Mouse (Mus musculus) hindbrain, embryonic 10.5 days (tissue): ENCODE measurements at regions not wholly inside any gene's neighbourhood (a gene's known extent, or its start where the extent isn't known, plus 50 kb on each side); places are given as distances from the start of the nearest gene placed in this dataset.

Experiments
- DNase-seq: peaks from one replicate; pipeline ENCODE4 v3.0.0-alpha.2; 2017; ENCODE audit warnings: low spot score
- H3K27ac ChIP-seq: fragments of 300-500 bp; sonication (generic); 2 replicates; pipeline ENCODE4 v1.5.1; 2016; ENCODE audit warnings: mild to moderate bottlenecking, moderate library complexity
- H3K27me3 ChIP-seq: fragments of 300-500 bp; sonication (generic); 2 replicates; pipeline ENCODE4 v1.6.1; 2016; ENCODE audit warnings: mild to moderate bottlenecking; ENCODE audit not compliant: poor library complexity, insufficient read depth, severe bottlenecking
- H3K36me3 ChIP-seq: fragments of 300-500 bp; sonication (generic); 2 replicates; pipeline ENCODE4 v1.6.1; 2016; ENCODE audit warnings: mild to moderate bottlenecking, moderate library complexity
- H3K4me1 ChIP-seq: fragments of 300-500 bp; sonication (generic); replicated peaks from 2 replicates; pipeline ENCODE4 v1.6.1; 2016; ENCODE audit warnings: mild to moderate bottlenecking
- H3K4me3 ChIP-seq: fragments of 300-500 bp; sonication (generic); 2 replicates; pipeline ENCODE4 v1.5.1; 2016; ENCODE audit warnings: mild to moderate bottlenecking, moderate library complexity
- H3K9me3 ChIP-seq: fragments of 300-500 bp; sonication (generic); 2 replicates; pipeline ENCODE4 v1.6.1; 2016; ENCODE audit warnings: mild to moderate bottlenecking, moderate library complexity
- WGBS: fragments of 180-500 bp; shearing (Covaris S2); methylation state at CpG from one replicate; pipeline ENCODE4 v1.1.7; 2016; 5-methylcytosine and 5-hydroxymethylcytosine counted together

GRCm38 (mm10) chr2:166355944-166356343, 200.5 kb upstream of the Sulf2 start:
- Histone ChIP-seq H3K27ac (no peak overlapping the region), H3K9me3 (no peaks in the 10 kb centered on the region), H3K4me3 (no peak overlapping the region), H3K4me1 (peaks cover 45% of the 10 kb centered on the region), H3K36me3 (no peaks in the 10 kb centered on the region), H3K27me3 (peaks cover 53% of the 10 kb centered on the region)
- no peak for DNase-seq
- 79% methylated on average over 7 of the region's 7 CpGs for WGBS

DNA sequence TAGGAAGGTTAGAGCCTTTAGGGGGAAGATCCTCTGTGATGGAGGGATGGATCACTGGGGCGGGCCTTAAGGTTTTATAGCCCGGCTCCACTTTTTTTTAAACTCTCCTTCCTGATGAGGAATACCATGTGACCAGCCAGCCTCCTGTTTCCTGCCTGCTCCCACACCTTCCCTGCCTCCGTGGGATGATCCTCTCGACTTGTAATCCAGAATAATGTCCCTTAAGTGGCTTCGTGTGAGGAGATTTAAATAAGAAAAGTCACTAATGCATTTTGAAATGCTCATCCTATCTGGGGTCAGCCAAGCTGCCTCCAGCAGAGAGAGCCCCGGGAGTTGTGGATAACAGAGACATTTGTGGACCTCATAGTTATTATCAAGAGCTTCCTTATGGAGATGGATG, 200.0 kb upstream of the Sulf2 start:
- Histone ChIP-seq H3K4me1 (peaks cover 45% of the 10 kb centered on the region), H3K36me3 (no peaks in the 10 kb centered on the region), H3K9me3 (no peaks in the 10 kb centered on the region), H3K27ac (no peak overlapping the region), H3K27me3 (peaks cover 57% of the 10 kb centered on the region), H3K4me3 (no peak overlapping the region)
- DNase-seq, result no peak
- 63% methylated on average over 6 of the region's 6 CpGs for WGBS

DNA sequence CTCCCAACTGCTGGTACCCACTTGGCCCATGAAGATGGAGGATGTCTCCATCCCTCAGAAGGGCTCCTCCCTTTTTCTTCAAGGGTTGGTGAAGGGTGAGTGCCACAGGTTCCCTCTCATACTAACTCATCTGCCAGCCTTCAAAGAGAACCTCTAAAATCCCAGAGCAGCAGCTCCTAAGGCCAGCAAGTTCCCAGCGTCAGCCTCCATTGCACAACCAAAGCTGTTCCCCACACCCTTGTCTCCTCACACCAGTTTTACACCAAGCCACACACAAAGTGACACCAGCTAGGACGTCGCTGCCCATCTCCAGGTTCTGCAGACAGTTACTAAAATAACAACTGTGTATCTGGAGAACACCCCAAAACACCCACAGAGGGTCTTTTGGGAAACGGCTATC, 198.9 kb upstream of the Sulf2 start:
- Histone ChIP-seq H3K27ac (0 out of 2 replicates have a peak overlapping the region, but pooled peaks have one; percentile 66), H3K9me3 (no peaks in the 10 kb centered on the region), H3K4me1 (peaks cover 39% of the 10 kb centered on the region), H3K27me3 (peaks cover 58% of the 10 kb centered on the region), H3K36me3 (no peaks in the 10 kb centered on the region), H3K4me3 (no peak overlapping the region)
- 92% methylated on average over 4 of the region's 4 CpGs for WGBS
- DNase-seq, result no peak

DNA sequence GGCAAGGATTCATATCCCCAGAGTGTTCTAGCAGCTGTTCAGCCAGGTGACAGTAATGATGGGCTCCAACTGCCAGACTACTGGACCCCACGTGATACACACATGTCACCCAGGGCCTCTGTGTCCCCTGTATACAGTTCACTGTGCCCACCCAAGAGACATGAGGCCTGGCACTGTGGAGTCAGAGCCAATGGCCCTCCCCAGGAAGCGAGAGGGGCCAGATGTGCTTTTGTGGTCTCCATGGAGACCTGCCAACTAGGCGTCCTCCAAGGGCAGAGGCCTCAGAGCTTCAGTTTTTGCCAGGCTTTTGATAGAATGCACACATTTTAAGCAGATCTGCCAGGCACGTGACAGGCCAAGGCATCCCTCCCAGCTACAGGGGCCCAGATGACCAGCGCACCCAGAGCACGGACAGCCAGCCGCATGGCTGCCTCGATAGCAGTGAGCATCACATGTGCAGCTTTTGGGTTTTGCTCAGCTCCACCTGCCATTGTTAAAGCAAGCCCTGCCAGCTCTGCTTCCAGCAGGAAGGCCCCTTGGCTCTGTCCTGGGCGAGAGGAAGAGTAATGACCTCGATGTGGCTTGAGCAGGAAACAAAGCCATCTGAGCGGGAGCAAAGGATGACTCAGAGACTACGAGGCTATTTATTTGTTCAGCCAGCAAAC, 198.1 kb upstream of the Sulf2 start:
- Histone ChIP-seq H3K27ac (peak overlapping the region; percentile 66), H3K9me3 (no peaks in the 10 kb centered on the region), H3K4me1 (peaks cover 44% of the 10 kb centered on the region), H3K27me3 (peaks cover 56% of the 10 kb centered on the region), H3K4me3 (no peak overlapping the region), H3K36me3 (no peaks in the 10 kb centered on the region)
- DNase-seq, result no peak
- 71% methylated on average over 12 of the region's 12 CpGs for WGBS

DNA sequence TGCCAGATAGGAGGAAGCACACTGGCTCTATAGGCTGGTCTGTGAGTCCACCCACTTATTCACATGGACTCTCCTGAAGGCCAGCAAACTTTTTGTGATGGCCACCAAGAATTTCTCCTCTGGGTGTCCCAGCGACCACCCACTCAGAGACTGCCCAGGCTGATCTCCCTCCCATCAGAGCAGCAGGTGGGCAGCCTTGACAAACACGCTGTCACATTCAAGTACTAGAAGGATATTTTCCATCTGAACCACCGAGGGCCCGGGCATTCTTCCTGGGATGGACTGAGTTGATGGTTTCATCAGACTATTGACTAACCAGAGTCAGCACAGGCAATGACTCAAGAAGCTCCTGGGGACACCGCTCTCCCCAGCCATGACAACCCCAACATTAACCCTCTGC, 196.5 kb upstream of the Sulf2 start:
- WGBS, result 85% methylated on average over 5 of the region's 5 CpGs
- no peaks in the 10 kb centered on the region for H3K9me3 ChIP-seq
- H3K27ac ChIP-seq, result 0 out of 2 replicates have a peak overlapping the region, but pooled peaks have one; percentile 24
- H3K4me3 ChIP-seq, result no peak overlapping the region
- H3K27me3 ChIP-seq, result peaks cover 53% of the 10 kb centered on the region
- no peaks in the 10 kb centered on the region for H3K36me3 ChIP-seq
- peaks cover 54% of the 10 kb centered on the region for H3K4me1 ChIP-seq
- no peak for DNase-seq

DNA sequence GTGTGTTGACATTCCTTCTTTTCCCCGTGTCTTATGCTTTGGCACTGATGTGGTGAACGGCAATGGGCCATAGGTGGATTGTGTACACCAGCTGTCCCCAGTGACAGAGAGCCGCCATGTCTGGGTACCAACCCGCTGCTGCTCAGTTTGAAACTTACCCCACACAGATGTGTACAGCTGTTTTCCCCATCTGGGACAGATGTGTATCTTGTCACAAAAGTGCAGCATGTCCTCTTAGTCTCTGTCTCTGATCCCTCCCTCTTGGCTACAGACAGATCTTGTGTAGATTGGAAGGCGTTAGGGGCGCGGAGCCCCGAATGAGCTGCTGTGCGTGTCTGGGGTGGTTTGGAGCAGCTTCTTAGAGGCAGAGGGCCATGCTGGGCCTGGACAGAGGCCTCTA, 196.1 kb upstream of the Sulf2 start:
- peaks cover 58% of the 10 kb centered on the region for H3K4me1 ChIP-seq
- 97% methylated on average over 9 of the region's 9 CpGs for WGBS

DNA sequence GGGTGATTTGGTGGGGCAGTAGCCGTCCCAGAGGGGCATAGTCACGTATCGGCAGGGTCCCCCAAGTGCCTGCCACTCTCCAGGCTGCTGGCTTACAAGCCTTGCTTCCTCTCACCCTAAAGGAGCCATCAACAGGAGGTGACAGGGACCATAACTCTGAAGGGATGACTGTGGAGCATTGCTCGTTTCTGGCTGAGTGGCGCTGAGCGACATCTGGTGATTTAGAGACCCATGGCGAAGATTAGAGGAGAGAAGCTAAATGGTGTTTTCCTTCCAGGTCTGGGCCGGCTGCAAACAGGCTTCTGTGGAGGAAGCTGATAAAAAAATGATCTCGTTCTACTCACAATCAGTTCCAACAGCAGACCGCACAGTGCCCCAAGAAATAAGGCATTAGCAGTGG, 193.2 kb upstream of the Sulf2 start:
- peaks cover 54% of the 10 kb centered on the region for H3K27me3 ChIP-seq
- no peaks in the 10 kb centered on the region for H3K9me3 ChIP-seq
- no peaks in the 10 kb centered on the region for H3K36me3 ChIP-seq
- no peak for DNase-seq
- WGBS, result 77% methylated on average over 10 of the region's 10 CpGs
- no peak overlapping the region for H3K4me3 ChIP-seq
- H3K27ac ChIP-seq, result no peak overlapping the region
- peaks cover 64% of the 10 kb centered on the region for H3K4me1 ChIP-seq

More for the DNA sequence above, 196.1 kb upstream of the Sulf2 start:
- DNase-seq, result no peak
- 0 out of 2 replicates have a peak overlapping the region, but pooled peaks have one; percentile 24 for H3K27ac ChIP-seq
- no peak overlapping the region for H3K4me3 ChIP-seq
- no peaks in the 10 kb centered on the region for H3K36me3 ChIP-seq
- no peaks in the 10 kb centered on the region for H3K9me3 ChIP-seq
- H3K27me3 ChIP-seq, result peaks cover 52% of the 10 kb centered on the region

DNA sequence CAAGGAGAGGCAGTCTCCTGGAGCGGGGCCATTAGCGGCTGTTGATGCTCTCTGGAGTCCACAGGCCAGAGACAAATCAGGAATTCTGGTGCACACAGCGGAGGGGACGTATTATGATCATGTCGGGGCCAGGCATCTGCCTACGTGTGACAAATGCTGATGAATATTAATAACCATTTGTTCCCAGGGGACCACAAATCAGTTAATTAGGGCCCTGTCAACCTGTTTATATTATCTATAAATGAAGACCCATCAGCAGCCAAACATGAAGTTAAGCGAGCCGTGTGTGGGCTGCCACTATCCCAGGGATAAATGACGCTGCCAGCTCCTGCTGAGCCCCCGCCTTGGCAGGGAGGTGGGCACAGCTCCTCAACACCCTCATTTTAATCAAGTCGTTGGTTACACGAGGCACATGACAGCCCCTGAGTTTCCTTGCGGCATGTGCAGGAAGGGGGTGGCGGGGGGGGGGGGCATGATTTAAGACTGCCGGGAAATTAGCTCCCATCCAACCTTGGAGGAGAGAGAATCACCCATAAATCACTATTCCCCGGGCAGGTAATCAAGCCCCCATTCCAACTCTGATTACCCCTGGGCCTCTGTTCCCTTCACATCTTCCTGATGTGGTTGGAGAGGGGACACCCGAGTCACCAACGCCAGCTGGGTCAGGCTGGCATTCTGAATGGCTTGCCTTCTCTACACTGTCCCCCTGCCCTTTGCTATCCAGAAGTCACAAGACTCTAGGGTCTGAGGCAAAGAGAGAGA, 191.1 kb upstream of the Sulf2 start:
- no peak overlapping the region for H3K4me3 ChIP-seq
- H3K36me3 ChIP-seq, result no peaks in the 10 kb centered on the region
- 60% methylated on average over 18 of the region's 18 CpGs for WGBS
- peaks cover 64% of the 10 kb centered on the region for H3K4me1 ChIP-seq
- H3K27ac ChIP-seq, result peak overlapping the region; percentile 50; the same call in 1 of the 2 replicates
- H3K27me3 ChIP-seq, result peaks cover 65% of the 10 kb centered on the region
- H3K9me3 ChIP-seq, result no peaks in the 10 kb centered on the region
- no peak for DNase-seq

DNA sequence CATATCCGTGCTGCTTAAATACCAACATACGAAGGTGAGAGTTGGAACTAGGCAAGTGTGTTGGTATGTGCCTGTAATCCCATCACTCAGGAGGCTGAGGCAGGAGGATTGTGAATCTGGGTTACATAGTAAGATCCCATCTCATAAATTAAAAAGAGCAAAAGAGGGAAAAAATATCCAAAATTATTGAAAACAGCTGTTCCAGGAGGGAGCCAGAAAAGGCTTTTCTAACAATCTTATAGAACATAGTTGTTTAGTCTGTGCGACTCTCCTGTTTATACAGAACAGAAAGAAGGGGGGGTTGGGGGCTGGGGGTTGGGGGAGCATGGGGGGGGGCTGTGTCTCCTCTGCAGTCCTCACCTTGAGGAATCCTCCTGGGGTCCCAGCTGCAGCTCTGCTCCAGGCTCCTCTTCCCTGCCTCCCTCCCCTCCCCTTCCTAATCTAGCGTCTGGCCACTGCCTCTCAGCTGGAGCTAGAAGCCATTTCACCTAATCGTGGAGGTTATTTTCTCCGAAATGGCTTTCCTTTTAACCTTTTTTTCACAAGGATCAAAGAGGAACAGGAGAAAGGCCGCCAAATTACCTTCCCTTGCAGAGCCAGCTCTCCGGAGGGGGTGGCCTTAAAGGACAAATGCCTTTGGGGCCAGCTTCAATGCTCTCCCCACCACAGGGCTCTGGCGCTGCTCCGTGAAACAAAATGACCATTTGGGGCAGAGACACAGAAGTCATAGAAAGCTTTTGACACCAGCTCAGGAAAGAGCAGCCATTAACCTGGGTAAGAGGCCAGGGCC, 188.3 kb upstream of the Sulf2 start:
- peak; percentile 32 for DNase-seq
- H3K36me3 ChIP-seq, result no peaks in the 10 kb centered on the region
- H3K4me1 ChIP-seq, result peaks cover 60% of the 10 kb centered on the region
- H3K27me3 ChIP-seq, result peaks cover 41% of the 10 kb centered on the region
- H3K4me3 ChIP-seq, result no peak overlapping the region
- H3K9me3 ChIP-seq, result peaks cover 5% of the 10 kb centered on the region; the same call in 1 of the 2 replicates
- peak overlapping the region; percentile 24 for H3K27ac ChIP-seq
- 26% methylated on average over 10 of the region's 10 CpGs for WGBS

- Histone ChIP-seq H3K4me3 (no peak overlapping the region), H3K4me1 (peaks cover 59% of the 10 kb centered on the region), H3K27ac (peak overlapping the region; percentile 59), H3K9me3 (peaks cover 5% of the 10 kb centered on the region; the same call in 1 of the 2 replicates), H3K36me3 (no peaks in the 10 kb centered on the region), H3K27me3 (peaks cover 28% of the 10 kb centered on the region)
- WGBS, result 88% methylated on average over 9 of the region's 9 CpGs
- no peak for DNase-seq
These were observed 186.9 kb upstream of the Sulf2 start for GRCm38 (mm10) chr2:166342407-166342806.

DNA sequence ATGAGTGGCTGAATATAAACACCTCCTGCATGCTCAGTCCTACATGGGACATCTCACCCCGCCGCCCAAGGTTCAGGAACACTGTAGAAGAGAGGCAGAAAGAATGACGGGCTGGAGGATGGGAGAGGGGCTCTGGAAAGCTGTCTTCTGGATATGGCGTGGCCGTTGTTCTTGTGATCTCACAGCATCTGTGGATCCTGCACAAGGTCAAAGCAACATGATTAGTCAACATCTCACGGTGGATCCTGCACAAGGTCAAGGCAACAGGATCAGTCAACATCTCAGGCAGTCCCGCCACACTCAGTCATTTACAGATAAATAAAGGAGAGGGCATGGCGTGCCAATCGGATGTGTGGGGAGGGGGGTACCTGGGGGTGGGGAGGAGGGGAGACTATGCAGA, 184.7 kb upstream of the Sulf2 start:
- no peak overlapping the region for H3K27ac ChIP-seq
- 93% methylated on average over 9 of the region's 9 CpGs for WGBS

DNA sequence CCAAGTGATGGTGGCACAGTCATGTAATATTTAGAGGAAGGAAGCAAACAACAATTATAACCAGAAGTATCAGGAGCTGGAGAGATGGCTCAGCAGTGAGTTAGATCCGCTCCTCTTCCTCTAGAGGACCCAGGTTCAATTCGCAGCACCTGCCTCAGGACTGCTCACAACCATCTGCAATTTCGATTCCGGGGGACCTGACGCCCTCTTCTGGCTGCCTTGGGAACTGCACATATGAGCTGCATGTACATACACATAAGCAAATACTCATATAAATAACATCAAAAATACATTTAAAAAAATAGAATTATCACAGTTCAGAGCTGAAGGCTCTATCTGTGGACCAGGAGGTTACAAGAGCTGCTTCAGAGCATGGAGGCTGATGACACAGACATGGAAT, 184.0 kb upstream of the Sulf2 start:
- DNase-seq, result no peak
- Histone ChIP-seq H3K4me1 (peaks cover 41% of the 10 kb centered on the region), H3K9me3 (peaks cover 5% of the 10 kb centered on the region; the same call in 1 of the 2 replicates), H3K36me3 (no peaks in the 10 kb centered on the region), H3K4me3 (no peak overlapping the region), H3K27me3 (peaks cover 15% of the 10 kb centered on the region), H3K27ac (no peak overlapping the region)
- WGBS, result 84% methylated on average over 5 of the region's 5 CpGs

More for the DNA sequence above, 184.7 kb upstream of the Sulf2 start:
- Histone ChIP-seq H3K9me3 (peaks cover 5% of the 10 kb centered on the region; the same call in 1 of the 2 replicates), H3K4me1 (peaks cover 49% of the 10 kb centered on the region), H3K36me3 (no peaks in the 10 kb centered on the region), H3K4me3 (no peak overlapping the region), H3K27me3 (peaks cover 23% of the 10 kb centered on the region)
- DNase-seq, result no peak
